Mouse (Mus musculus) MEL (cell line): ENCODE results near the gene Sell. TPM values are rescaled to one million over a fixed set of nuclear protein-coding genes. Genes with fewer than 3 reads are reported as not detected.

Experiments used
- DNase-seq: peaks from one replicate; pipeline ENCODE4 v3.0.0; 2011; ENCODE audit warnings: low read depth, low spot score
- H3K27ac ChIP-seq: 2 replicates; pipeline ENCODE4 v1.5.1; 2012; ENCODE audit warnings: low read depth, mild to moderate bottlenecking, control low read depth, low read length, moderate library complexity; ENCODE audit not compliant: control insufficient read depth
- H3K27me3 ChIP-seq, 2 experiments: fragments of 150-350 bp in 1 of 2; sonication (generic) in 1 of 2; 2 replicates each; pipeline ENCODE4 v1.6.1; 2012; ENCODE audit warnings: low read length in 2 of 2, mild to moderate bottlenecking in 2 of 2, improper control_type of control experiment in 1 of 2, moderate library complexity in 1 of 2; ENCODE audit not compliant: insufficient read depth in 2 of 2, control insufficient read depth in 1 of 2
- H3K36me3 ChIP-seq, 2 experiments: 2 replicates each; pipeline ENCODE4 v1.6.1; 2012 to 2014; ENCODE audit warnings: low read length in 2 of 2, improper control_type of control experiment in 1 of 2, inconsistent platforms in 1 of 2, mild to moderate bottlenecking in 1 of 2; ENCODE audit not compliant: insufficient read depth in 2 of 2, control insufficient read depth in 1 of 2
- H3K4me1 ChIP-seq, 2 experiments: fragments of 150-350 bp in 1 of 2; sonication (generic) in 1 of 2; 2 replicates each; pipeline ENCODE4 v1.6.1; 2012; ENCODE audit warnings: low read length in 2 of 2, improper control_type of control experiment in 1 of 2, mild to moderate bottlenecking in 1 of 2; ENCODE audit not compliant: insufficient read depth in 2 of 2, control insufficient read depth in 1 of 2
- H3K4me3 ChIP-seq, 2 experiments: fragments of 150-350 bp in 1 of 2; sonication (generic) in 1 of 2; 2 replicates each; pipeline ENCODE4 v1.5.1; 2012; ENCODE audit warnings: low read depth in 2 of 2, low read length in 2 of 2, mild to moderate bottlenecking in 2 of 2, moderate library complexity in 2 of 2, control low read depth in 1 of 2, improper control_type of control experiment in 1 of 2; ENCODE audit not compliant: control insufficient read depth in 1 of 2, insufficient read depth in 1 of 2
- H3K79me2 ChIP-seq: 2 replicates; pipeline ENCODE4 v1.6.1; 2012; ENCODE audit warnings: mild to moderate bottlenecking, low read length, moderate library complexity; ENCODE audit not compliant: control insufficient read depth, poor library complexity, insufficient read depth
- H3K9ac ChIP-seq: 2 replicates; pipeline ENCODE4 v1.6.1; 2012; ENCODE audit warnings: low read depth, mild to moderate bottlenecking, control low read depth, low read length, moderate library complexity; ENCODE audit not compliant: control insufficient read depth, poor library complexity, severe bottlenecking
- H3K9me3 ChIP-seq: fragments of 150-350 bp; sonication (generic); replicated peaks from 2 replicates; pipeline ENCODE4 v1.6.1; 2012; ENCODE audit warnings: mild to moderate bottlenecking, low read length, improper control_type of control experiment, moderate library complexity; ENCODE audit not compliant: insufficient read depth
- CHD2 ChIP-seq: IDR thresholded peaks from 2 replicates; pipeline ENCODE4 v1.6.1; 2011; ENCODE audit warnings: low read length, improper control_type of control experiment
- CTCF ChIP-seq, 3 experiments: IDR thresholded peaks in 2 of 3; conservative IDR thresholded peaks in 1 of 3; 2 replicates each; pipeline ENCODE4 v1.5.1; 2011 to 2012; ENCODE audit warnings: low read length in 3 of 3, low read depth in 2 of 3, mild to moderate bottlenecking in 2 of 3, improper control_type of control experiment in 1 of 3, inconsistent platforms in 1 of 3, mixed read lengths in 1 of 3, moderate library complexity in 1 of 3; ENCODE audit not compliant: control insufficient read depth in 1 of 3, insufficient read depth in 1 of 3, poor library complexity in 1 of 3, severe bottlenecking in 1 of 3
- ELF1 ChIP-seq: IDR thresholded peaks from 2 replicates; pipeline ENCODE4 v1.6.1; 2014; ENCODE audit warnings: low read depth, mild to moderate bottlenecking, inconsistent platforms, low read length, improper control_type of control experiment, moderate library complexity
- EP300 ChIP-seq, 2 experiments: IDR thresholded peaks; 2 replicates each; pipeline ENCODE4 v1.6.1; 2011; ENCODE audit warnings: improper control_type of control experiment in 2 of 2, low read length in 2 of 2, low read depth in 1 of 2, mild to moderate bottlenecking in 1 of 2
- ETS1 ChIP-seq: IDR thresholded peaks from 2 replicates; pipeline ENCODE4 v1.6.1; 2012; ENCODE audit warnings: low read depth, mild to moderate bottlenecking, inconsistent platforms, low read length, improper control_type of control experiment, moderate library complexity
- HCFC1 ChIP-seq: IDR thresholded peaks from 2 replicates; pipeline ENCODE4 v1.6.1; 2012; ENCODE audit warnings: low read depth, mild to moderate bottlenecking, inconsistent platforms, low read length, improper control_type of control experiment, moderate library complexity
- MAZ ChIP-seq: IDR thresholded peaks from 2 replicates; pipeline ENCODE4 v1.6.1; 2012; ENCODE audit warnings: low read depth, mild to moderate bottlenecking, inconsistent platforms, low read length, improper control_type of control experiment
- MEF2A ChIP-seq: IDR thresholded peaks from 2 replicates; pipeline ENCODE4 v1.6.1; 2014; ENCODE audit warnings: low read depth, mild to moderate bottlenecking, inconsistent platforms, low read length, improper control_type of control experiment; ENCODE audit not compliant: poor library complexity, insufficient replicate concordance, severe bottlenecking; ENCODE audit errors: extremely low read depth
- MXI1 ChIP-seq: IDR thresholded peaks from 2 replicates; pipeline ENCODE4 v1.6.1; 2011; ENCODE audit warnings: mild to moderate bottlenecking, low read depth, low read length, improper control_type of control experiment
- MYB ChIP-seq: IDR thresholded peaks from 2 replicates; pipeline ENCODE4 v1.6.1; 2011; ENCODE audit warnings: mild to moderate bottlenecking, low read depth, low read length, improper control_type of control experiment
- NELFE ChIP-seq: IDR thresholded peaks from 2 replicates; pipeline ENCODE4 v1.6.1; 2011; ENCODE audit warnings: low read depth, low read length, improper control_type of control experiment
- POLR2A ChIP-seq, 2 experiments: IDR thresholded peaks; 2 replicates each; pipeline ENCODE4 v1.6.1; 2011 to 2012; ENCODE audit warnings: low read length in 2 of 2, mild to moderate bottlenecking in 2 of 2, control low read depth in 1 of 2, improper control_type of control experiment in 1 of 2, low read depth in 1 of 2, moderate library complexity in 1 of 2; ENCODE audit not compliant: control insufficient read depth in 1 of 2, insufficient read depth in 1 of 2, poor library complexity in 1 of 2
- RAD21 ChIP-seq: IDR thresholded peaks from 2 replicates; pipeline ENCODE4 v1.6.1; 2011; ENCODE audit warnings: mild to moderate bottlenecking, low read depth, low read length, improper control_type of control experiment
- SIN3A ChIP-seq: IDR thresholded peaks from 2 replicates; pipeline ENCODE4 v1.6.1; 2012; ENCODE audit warnings: low read length, improper control_type of control experiment, inconsistent platforms
- SMC3 ChIP-seq: IDR thresholded peaks from 2 replicates; pipeline ENCODE4 v1.6.1; 2011; ENCODE audit warnings: low read depth, low read length, improper control_type of control experiment
- TBP ChIP-seq: IDR thresholded peaks from 2 replicates; pipeline ENCODE4 v1.8.0; 2011; ENCODE audit warnings: low read depth, low read length, improper control_type of control experiment
- TCF12 ChIP-seq: IDR thresholded peaks from 2 replicates; pipeline ENCODE4 v1.6.1; 2014; ENCODE audit warnings: low read depth, mild to moderate bottlenecking, inconsistent platforms, low read length, improper control_type of control experiment, moderate library complexity
- UBTF ChIP-seq: IDR thresholded peaks from 2 replicates; pipeline ENCODE4 v1.6.1; 2012; ENCODE audit warnings: low read depth, mild to moderate bottlenecking, inconsistent platforms, low read length, improper control_type of control experiment, moderate library complexity, borderline replicate concordance; ENCODE audit not compliant: insufficient read depth
- USF1 ChIP-seq: IDR thresholded peaks from 2 replicates; pipeline ENCODE4 v1.6.1; 2014; ENCODE audit warnings: low read depth, mild to moderate bottlenecking, inconsistent platforms, low read length, improper control_type of control experiment, moderate library complexity
- ZNF384 ChIP-seq: IDR thresholded peaks from 2 replicates; pipeline ENCODE4 v1.6.1; 2012; ENCODE audit warnings: low read depth, mild to moderate bottlenecking, inconsistent platforms, low read length, improper control_type of control experiment
- polyA plus RNA-seq, 2 experiments: library from polyadenylated mRNA; stranded (reverse) in 1 of 2; unstranded in 1 of 2; fragments of >175 nt in 1 of 2; fragments of >200 nt in 1 of 2; gene quantifications; 2 replicates each; pipeline versions ENCODE4 v1.2.1 to v1.2.4; 2012; ENCODE audit warnings: low replicate concordance in 2 of 2, low read depth in 1 of 2; ENCODE audit not compliant: insufficient read length in 2 of 2, insufficient read depth in 1 of 2, missing spikeins in 1 of 2
- total RNA-seq: library from RNA; depleted of rRNA; stranded (reverse); fragments of 300-350 nt; gene quantifications from 2 replicates; pipeline ENCODE4 v1.2.3, GENCODE M21; 2012

The Sell gene
- total and polyA plus RNA-seq, 3 experiments: 0.04 TPM; not detected in 2

GRCm38 (mm10) chr1:164087872-164088271, 26.1 kb downstream of the Sell start:
- Histone ChIP-seq H3K27ac (no peak overlapping the region), H3K79me2 (no peaks in the 10 kb centered on the region), H3K4me1 (no peaks in the 10 kb centered on the region), H3K9me3 (no peaks in the 10 kb centered on the region), H3K36me3 (no peaks in the 10 kb centered on the region), H3K9ac (no peak overlapping the region), H3K4me3 (no peak overlapping the region), H3K27me3 (peaks cover 0 to 2% of the 10 kb centered on the region in 2 experiments; a peak in 3 of 4 replicates)
- DNase-seq: no peak
- TF ChIP-seq ZNF384: no peak
- TF ChIP-seq ELF1: no peak
- TF ChIP-seq ETS1: no peak
- no peak for TF ChIP-seq MYB
- TF ChIP-seq HCFC1: no peak
- no peak for TF ChIP-seq CHD2
- TF ChIP-seq SIN3A: no peak
- TF ChIP-seq TBP: no peak
- TF ChIP-seq TCF12: no peak
- no peak for TF ChIP-seq USF1
- no peak for TF ChIP-seq RAD21
- no peak for TF ChIP-seq UBTF
- no peak for TF ChIP-seq SMC3
- no peak for TF ChIP-seq MEF2A
- TF ChIP-seq MXI1: no peak

GRCm38 (mm10) chr1:164096780-164097179, 35.0 kb downstream of the Sell start:
- TF ChIP-seq NELFE (no peak), POLR2A (IDR thresholded peaks at IDR 0.05; ENCODE audit: control insufficient read depth in 1 of 2, insufficient read depth in 1 of 2, low read depth in 1 of 2, low read length in 2 of 2, poor library complexity in 1 of 2) (no peak), ETS1 (no peak), EP300 (IDR thresholded peaks at IDR 0.05; ENCODE audit: low read depth in 1 of 2, low read length in 2 of 2) (no peak), CTCF (IDR thresholded peaks at IDR 0.05 in 2 of 3, conservative IDR thresholded peaks at IDR 0.05 in 1 of 3; ENCODE audit: control insufficient read depth in 1 of 3, insufficient read depth in 1 of 3, low read depth in 2 of 3, low read length in 3 of 3, poor library complexity in 1 of 3, severe bottlenecking in 1 of 3) (no peak), CHD2 (no peak), MAZ (no peak)
- Histone ChIP-seq H3K79me2 (no peaks in the 10 kb centered on the region), H3K4me3 (no peak overlapping the region), H3K9ac (no peak overlapping the region), H3K27me3 (peaks cover 13 to 24% of the 10 kb centered on the region in 2 experiments), H3K4me1 (no peaks in the 10 kb centered on the region), H3K9me3 (no peaks in the 10 kb centered on the region), H3K36me3 (no peaks in the 10 kb centered on the region), H3K27ac (no peak overlapping the region)
- DNase-seq: no peak
